Mouse (Mus musculus): ENCODE measurements at regions not wholly inside any gene's neighbourhood (a gene's known extent, or its start where the extent isn't known, plus 50 kb on each side); places are given as distances from the start of the nearest gene placed in this dataset.
A peak's percentile ranks its signal among the peaks of the same experiment; 100 is the strongest.

GRCm38 (mm10) chr17:83906751-83907537, 59.2 kb upstream of the Haao start:
- Histone ChIP-seq H3K4me1 (ENCODE audit: control insufficient read depth, insufficient read depth, low read length) (no peaks in the 10 kb centered on the region), H3K27ac (ENCODE audit: insufficient read depth, low read length) (no peak overlapping the region), H3K4me3 (ENCODE audit: insufficient read depth, low read length) (no peak overlapping the region)
- TF ChIP-seq CTCF (IDR thresholded peaks at IDR 0.05; ENCODE audit: extremely low read depth, insufficient read depth, low read length) (no peak), POLR2A (IDR thresholded peaks at IDR 0.05; ENCODE audit: extremely low read depth, insufficient read depth, low read length) (no peak)

DNA sequence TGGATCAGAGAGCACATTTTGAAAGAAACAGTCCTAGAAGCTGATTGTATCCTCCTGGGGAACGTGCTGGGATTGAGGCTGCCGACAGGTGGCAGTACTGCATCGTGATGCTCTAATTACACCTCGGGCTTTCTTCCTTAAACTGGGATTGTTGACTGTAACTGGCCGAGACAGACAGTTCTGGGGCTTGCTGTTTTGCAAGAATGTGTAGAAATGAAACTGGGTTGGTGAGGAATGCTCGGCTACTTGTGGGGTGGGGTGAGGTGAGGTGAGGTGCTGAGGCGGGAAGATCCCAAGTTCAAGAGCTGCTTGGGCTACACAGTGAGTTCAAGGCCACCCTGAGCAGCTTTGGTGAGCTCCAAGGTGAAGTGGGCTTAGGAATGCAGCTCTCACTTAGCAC, 55.7 kb upstream of the Haao start:
- H3K27ac ChIP-seq (ENCODE audit: insufficient read depth, low read length) = no peak overlapping the region

GRCm38 (mm10) chr17:83902523-83902922, 54.8 kb upstream of the Haao start:
- Histone ChIP-seq H3K4me1 (ENCODE audit: control insufficient read depth, insufficient read depth, low read length) (no peaks in the 10 kb centered on the region), H3K4me3 (ENCODE audit: insufficient read depth, low read length) (no peak overlapping the region), H3K27ac (ENCODE audit: insufficient read depth, low read length) (no peak overlapping the region)
- TF ChIP-seq CTCF (IDR thresholded peaks at IDR 0.05; ENCODE audit: extremely low read depth, insufficient read depth, low read length) (no peak), POLR2A (IDR thresholded peaks at IDR 0.05; ENCODE audit: extremely low read depth, insufficient read depth, low read length) (no peak)

More for the DNA sequence above, 55.7 kb upstream of the Haao start:
- no peak for TF ChIP-seq POLR2A (IDR thresholded peaks at IDR 0.05; ENCODE audit: extremely low read depth, insufficient read depth, low read length)
- peak; percentile 98 for TF ChIP-seq CTCF (IDR thresholded peaks at IDR 0.05; ENCODE audit: extremely low read depth, insufficient read depth, low read length)
- Histone ChIP-seq H3K4me3 (ENCODE audit: insufficient read depth, low read length) (no peak overlapping the region), H3K4me1 (ENCODE audit: control insufficient read depth, insufficient read depth, low read length) (no peaks in the 10 kb centered on the region)

GRCm38 (mm10) chr17:83902091-83902490, 54.3 kb upstream of the Haao start:
- no peak overlapping the region for H3K27ac ChIP-seq (ENCODE audit: insufficient read depth, low read length)
- no peak overlapping the region for H3K4me3 ChIP-seq (ENCODE audit: insufficient read depth, low read length)
- no peaks in the 10 kb centered on the region for H3K4me1 ChIP-seq (ENCODE audit: control insufficient read depth, insufficient read depth, low read length)
- TF ChIP-seq CTCF (IDR thresholded peaks at IDR 0.05; ENCODE audit: extremely low read depth, insufficient read depth, low read length) (no peak), POLR2A (IDR thresholded peaks at IDR 0.05; ENCODE audit: extremely low read depth, insufficient read depth, low read length) (no peak)

DNA sequence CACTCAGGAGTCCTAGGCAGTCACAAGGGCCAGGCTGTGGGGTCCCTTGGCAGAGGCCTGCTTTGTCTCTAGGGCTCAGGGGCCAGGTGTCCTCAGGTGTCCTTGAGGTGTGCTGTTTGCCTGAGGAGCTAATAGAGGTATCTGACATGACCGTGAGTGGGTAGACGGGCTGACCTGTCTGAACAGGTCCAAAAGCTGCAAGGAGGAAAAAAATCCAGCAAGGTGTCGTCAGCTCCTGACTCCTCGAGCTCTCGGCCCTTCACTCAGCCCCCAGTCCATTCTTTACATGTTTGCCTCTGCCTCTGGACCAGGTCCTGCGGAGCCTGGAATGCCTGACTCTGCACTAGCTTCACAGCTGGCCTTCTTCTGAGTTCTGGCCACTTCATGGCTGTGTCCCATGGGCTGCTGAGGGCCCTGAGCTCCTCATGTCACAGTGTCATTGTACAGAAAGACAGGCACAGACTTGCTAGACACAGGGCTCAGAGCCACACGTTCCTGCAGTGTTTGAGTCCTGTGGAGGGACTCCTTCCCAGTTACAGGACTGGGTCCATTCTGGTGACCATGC, 51.9 kb upstream of the Haao start:
- no peak overlapping the region for H3K27ac ChIP-seq (ENCODE audit: insufficient read depth, low read length)
- TF ChIP-seq CTCF (IDR thresholded peaks at IDR 0.05; ENCODE audit: extremely low read depth, insufficient read depth, low read length) (no peak), POLR2A (IDR thresholded peaks at IDR 0.05; ENCODE audit: extremely low read depth, insufficient read depth, low read length) (no peak)
- no peaks in the 10 kb centered on the region for H3K4me1 ChIP-seq (ENCODE audit: control insufficient read depth, insufficient read depth, low read length)
- no peak overlapping the region for H3K4me3 ChIP-seq (ENCODE audit: insufficient read depth, low read length)

GRCm38 (mm10) chr17:83898531-83898930, 50.8 kb upstream of the Haao start:
- TF ChIP-seq CTCF (IDR thresholded peaks at IDR 0.05; ENCODE audit: extremely low read depth, insufficient read depth, low read length) (no peak), POLR2A (IDR thresholded peaks at IDR 0.05; ENCODE audit: extremely low read depth, insufficient read depth, low read length) (no peak)
- no peak overlapping the region for H3K27ac ChIP-seq (ENCODE audit: insufficient read depth, low read length)
- no peak overlapping the region for H3K4me3 ChIP-seq (ENCODE audit: insufficient read depth, low read length)
- no peaks in the 10 kb centered on the region for H3K4me1 ChIP-seq (ENCODE audit: control insufficient read depth, insufficient read depth, low read length)

All from cortical plate, adult 2 months (tissue).